Mouse (Mus musculus) CH12.LX (cell line): ENCODE measurements around the gene Fam210b. TPM values are rescaled to one million over a fixed set of nuclear protein-coding genes. Genes with fewer than 3 reads are reported as not detected.

Experiments used
- DNase-seq: peaks from one replicate; pipeline ENCODE4 v3.0.0-alpha.2; 2013; ENCODE audit errors: extremely low read depth
- H3K27ac ChIP-seq: 2 replicates; pipeline ENCODE4 v1.5.1; 2012; ENCODE audit warnings: low read depth, mild to moderate bottlenecking, control low read depth, moderate library complexity; ENCODE audit not compliant: insufficient read depth
- H3K27me3 ChIP-seq: replicated peaks from 2 replicates; pipeline ENCODE3; 2012; ENCODE audit warnings: inconsistent platforms
- H3K36me3 ChIP-seq, 2 experiments: replicated peaks in 1 of 2; 2 replicates each; pipeline versions ENCODE3 to v1.6.1; 2012; ENCODE audit warnings: inconsistent platforms in 1 of 2, low read length in 1 of 2, mild to moderate bottlenecking in 1 of 2, mixed read lengths in 1 of 2, moderate library complexity in 1 of 2; ENCODE audit not compliant: control insufficient read depth in 1 of 2, insufficient read depth in 1 of 2
- H3K4me1 ChIP-seq, 2 experiments: 2 replicates each; pipeline ENCODE4 v1.6.1; 2012; ENCODE audit warnings: inconsistent platforms in 1 of 2, moderate library complexity in 1 of 2; ENCODE audit not compliant: insufficient read depth in 2 of 2, control insufficient read depth in 1 of 2
- H3K4me2 ChIP-seq: 2 replicates; pipeline ENCODE4 v1.6.1; 2012; ENCODE audit warnings: low read depth, mild to moderate bottlenecking, control low read depth; ENCODE audit not compliant: poor library complexity, insufficient read depth, severe bottlenecking
- H3K4me3 ChIP-seq, 3 experiments: fragments of 150-350 bp in 1 of 3; sonication (generic) in 1 of 3; replicated peaks in 1 of 3; 2 replicates each; pipeline versions ENCODE3 to v1.5.1; 2011 to 2012; ENCODE audit warnings: low read depth in 2 of 3, low read length in 2 of 3, mild to moderate bottlenecking in 2 of 3, moderate library complexity in 2 of 3, control low read depth in 1 of 3, improper control_type of control experiment in 1 of 3, inconsistent platforms in 1 of 3, mixed read lengths in 1 of 3; ENCODE audit not compliant: poor library complexity in 1 of 3
- H3K79me2 ChIP-seq: replicated peaks from 2 replicates; pipeline ENCODE4 v1.6.1; 2012; ENCODE audit warnings: mild to moderate bottlenecking, moderate library complexity; ENCODE audit not compliant: control insufficient read depth, poor library complexity, insufficient read depth, severe bottlenecking; ENCODE audit errors: extremely low read depth
- H3K9ac ChIP-seq: 2 replicates; pipeline ENCODE4 v1.6.1; 2012; ENCODE audit warnings: low read depth, mild to moderate bottlenecking, control low read depth, moderate library complexity; ENCODE audit not compliant: insufficient read depth
- H3K9me3 ChIP-seq: replicated peaks from 2 replicates; pipeline ENCODE3; 2012; ENCODE audit warnings: low read length, inconsistent platforms, mixed read lengths
- CHD1 ChIP-seq: IDR thresholded peaks from 2 replicates; pipeline ENCODE4 v1.6.1; 2012; ENCODE audit warnings: low read depth, low read length, improper control_type of control experiment, inconsistent platforms
- CHD2 ChIP-seq: IDR thresholded peaks from 2 replicates; pipeline ENCODE4 v1.6.1; 2011; ENCODE audit warnings: low read length, improper control_type of control experiment
- ELF1 ChIP-seq: IDR thresholded peaks from 2 replicates; pipeline ENCODE4 v1.6.1; 2014; ENCODE audit warnings: low read depth, mild to moderate bottlenecking, inconsistent platforms, low read length, improper control_type of control experiment
- EP300 ChIP-seq: IDR thresholded peaks from 2 replicates; pipeline ENCODE4 v1.6.1; 2011; ENCODE audit warnings: low read length, improper control_type of control experiment
- GABPA ChIP-seq: IDR thresholded peaks from 2 replicates; pipeline ENCODE4 v1.6.1; 2012; ENCODE audit warnings: low read depth, low read length, improper control_type of control experiment, inconsistent platforms; ENCODE audit not compliant: insufficient replicate concordance
- IRF4 ChIP-seq: IDR thresholded peaks from 2 replicates; pipeline ENCODE4 v1.6.1; 2014; ENCODE audit warnings: low read depth, mild to moderate bottlenecking, inconsistent platforms, low read length, improper control_type of control experiment
- JUND ChIP-seq: conservative IDR thresholded peaks from 2 replicates; pipeline ENCODE4 v1.6.1; 2011; ENCODE audit warnings: low read depth, low read length, improper control_type of control experiment
- MAFK ChIP-seq: IDR thresholded peaks from 2 replicates; pipeline ENCODE4 v1.6.1; 2011; ENCODE audit warnings: low read length, improper control_type of control experiment; ENCODE audit not compliant: insufficient replicate concordance
- MEF2A ChIP-seq: IDR thresholded peaks from 2 replicates; pipeline ENCODE4 v1.6.1; 2014; ENCODE audit warnings: low read depth, mild to moderate bottlenecking, inconsistent platforms, low read length, improper control_type of control experiment, borderline replicate concordance
- MYC ChIP-seq: IDR thresholded peaks from 2 replicates; pipeline ENCODE4 v1.6.1; 2011; ENCODE audit warnings: low read depth, mild to moderate bottlenecking, improper control_type of control experiment, low read length
- NRF1 ChIP-seq: IDR thresholded peaks from 2 replicates; pipeline ENCODE4 v1.6.1; 2014; ENCODE audit warnings: low read depth, mild to moderate bottlenecking, inconsistent platforms, low read length, improper control_type of control experiment, moderate library complexity
- PAX5 ChIP-seq: IDR thresholded peaks from 2 replicates; pipeline ENCODE4 v1.6.1; 2012; ENCODE audit warnings: low read length, inconsistent platforms, mixed read lengths
- POLR2AphosphoS2 ChIP-seq: IDR thresholded peaks from 2 replicates; pipeline ENCODE4 v1.6.1; 2011; ENCODE audit warnings: low read depth, low read length, improper control_type of control experiment
- RAD21 ChIP-seq: IDR thresholded peaks from 2 replicates; pipeline ENCODE4 v1.6.1; 2011; ENCODE audit warnings: low read depth, mild to moderate bottlenecking, low read length, improper control_type of control experiment, moderate library complexity
- RCOR1 ChIP-seq: conservative IDR thresholded peaks from 2 replicates; pipeline ENCODE4 v1.6.1; 2012; ENCODE audit warnings: low read depth, mild to moderate bottlenecking, inconsistent platforms, low read length, improper control_type of control experiment
- TCF12 ChIP-seq: IDR thresholded peaks from 2 replicates; pipeline ENCODE4 v1.6.1; 2014; ENCODE audit warnings: low read depth, mild to moderate bottlenecking, inconsistent platforms, low read length, improper control_type of control experiment
- UBTF ChIP-seq: IDR thresholded peaks from 2 replicates; pipeline ENCODE4 v1.6.1; 2012; ENCODE audit warnings: low read depth, mild to moderate bottlenecking, inconsistent platforms, low read length, improper control_type of control experiment, moderate library complexity
- USF1 ChIP-seq: IDR thresholded peaks from 2 replicates; pipeline ENCODE4 v1.6.1; 2014; ENCODE audit warnings: low read depth, mild to moderate bottlenecking, inconsistent platforms, low read length, improper control_type of control experiment
- ZC3H11A ChIP-seq: IDR thresholded peaks from 2 replicates; pipeline ENCODE4 v1.6.1; 2012; ENCODE audit warnings: low read depth, mild to moderate bottlenecking, inconsistent platforms, low read length, improper control_type of control experiment
- ZKSCAN1 ChIP-seq: IDR thresholded peaks from 2 replicates; pipeline ENCODE4 v1.6.1; 2012; ENCODE audit warnings: low read depth, inconsistent platforms, low read length, improper control_type of control experiment, borderline replicate concordance
- dilution Hi-C: fragments of 300-500 bp; cut with MboI; formaldehyde crosslinking; loops from 2 replicates; pipeline ENCODE4 v1.14.3; 2020; ENCODE audit warnings: low sequenced_read_pairs; ENCODE audit not compliant: extremely low pct_unique_long_range_greater_than_20kb, extremely low pct_ligation_motif_present
- in situ Hi-C: fragments of 300-500 bp; cut with MboI; formaldehyde crosslinking; loops from 3 replicates; pipeline ENCODE4 v1.14.3; 2019; ENCODE audit warnings: low sequenced_read_pairs, low pct_ligation_motif_present, low pct_unique_long_range_greater_than_20kb, mixed read lengths
- polyA plus RNA-seq: library from polyadenylated mRNA; unstranded; fragments of >175 nt; gene quantifications from 2 replicates; pipeline ENCODE4 v1.2.1, GENCODE M21; 2012; ENCODE audit warnings: low read depth; ENCODE audit not compliant: insufficient read length
- total RNA-seq, 2 experiments: library from RNA; depleted of rRNA; stranded (reverse); fragments of 300-350 nt in 1 of 2; fragments of >200 nt in 1 of 2; gene quantifications; 2 replicates each; pipeline ENCODE4 v1.2.3; 2012 to 2014

Gene Fam210b
- total and polyA plus RNA-seq, 3 experiments, result 0.68 to 1.5 (median 1.2) TPM

- dilution Hi-C loops, result no loop called here
- peaks cover 16 to 28% of the 10 kb centered on the region in 2 experiments for H3K4me1 ChIP-seq
- no peak overlapping the region for H3K27ac ChIP-seq
- H3K27me3 ChIP-seq, result no peaks in the 10 kb centered on the region
- in situ Hi-C loops, result no loop called here
- TF ChIP-seq TCF12 (no peak), CHD1 (no peak), RCOR1 (no peak), EP300 (no peak), MYC (no peak), UBTF (no peak), PAX5 (no peak), MEF2A (no peak), JUND (no peak), GABPA (no peak), RAD21 (no peak)
- TF ChIP-seq, all 38 proteins: peak for 0
- DNase-seq, result no peak
- no peaks in the 10 kb centered on the region for H3K79me2 ChIP-seq
- no peak overlapping the region for H3K4me2 ChIP-seq
- peaks cover 2% of the 10 kb centered on the region for H3K9me3 ChIP-seq
- H3K36me3 ChIP-seq, result peaks cover 0 to 5% of the 10 kb centered on the region in 2 experiments
- no peak overlapping the region for H3K9ac ChIP-seq
- H3K4me3 ChIP-seq, result no peak overlapping the region
Observed at GRCm38 (mm10) chr2:172306544-172306943, 38.8 kb upstream of the Fam210b start.

- Histone ChIP-seq H3K4me2 (no peak overlapping the region), H3K4me3 (no peak overlapping the region), H3K79me2 (no peaks in the 10 kb centered on the region), H3K9ac (no peak overlapping the region), H3K36me3 (peaks cover 0 to 4% of the 10 kb centered on the region in 2 experiments), H3K4me1 (peaks cover 0 to 4% of the 10 kb centered on the region in 2 experiments; a peak in 2 of 4 replicates), H3K27me3 (no peaks in the 10 kb centered on the region), H3K27ac (no peak overlapping the region), H3K9me3 (peaks cover 15% of the 10 kb centered on the region)
- no peak for TF ChIP-seq USF1
- no peak for TF ChIP-seq JUND
- no peak for TF ChIP-seq POLR2AphosphoS2
- TF ChIP-seq NRF1, result no peak
- no peak for TF ChIP-seq IRF4
- TF ChIP-seq MAFK, result no peak
- TF ChIP-seq ZKSCAN1, result no peak
- no peak for TF ChIP-seq CHD2
- no peak for TF ChIP-seq ZC3H11A
- no peak for TF ChIP-seq ELF1
- in situ Hi-C loops, result no loop called here
- no peak for DNase-seq
- dilution Hi-C loops, result no loop called here
Observed at GRCm38 (mm10) chr2:172311731-172312130, 33.6 kb upstream of the Fam210b start.
